Mouse (Mus musculus) layer of hippocampus, adult 2 months (tissue): ENCODE measurements around the gene Nudcd2. TPM values are rescaled to one million over a fixed set of nuclear protein-coding genes. Genes with fewer than 3 reads are reported as not detected.

ENCODE experiments used
- DNase-seq, 2 experiments: peaks; one replicate each; pipeline ENCODE4 v3.0.0; 2022; ENCODE audit warnings: low spot score in 2 of 2
- H3K27ac ChIP-seq: fragments of 200-600 bp; 2 replicates; pipeline ENCODE4 v1.8.1; 2022
- H3K4me3 ChIP-seq: fragments of 200-600 bp; 2 replicates; pipeline ENCODE4 v1.8.1; 2022; ENCODE audit warnings: mild to moderate bottlenecking
- CTCF ChIP-seq: fragments of 200-600 bp; conservative IDR thresholded peaks from 2 replicates; pipeline ENCODE4 v1.8.1; 2022; ENCODE audit warnings: antibody characterized with exemption, mild to moderate bottlenecking, moderate library complexity
- total RNA-seq, 2 experiments: library from RNA; stranded (reverse); gene quantifications; 2 replicates each; pipeline ENCODE4 v1.2.3; 2021

Gene Nudcd2
- total RNA-seq, 2 experiments from 2014 or later = 16.1 to 25.0 TPM

DNA sequence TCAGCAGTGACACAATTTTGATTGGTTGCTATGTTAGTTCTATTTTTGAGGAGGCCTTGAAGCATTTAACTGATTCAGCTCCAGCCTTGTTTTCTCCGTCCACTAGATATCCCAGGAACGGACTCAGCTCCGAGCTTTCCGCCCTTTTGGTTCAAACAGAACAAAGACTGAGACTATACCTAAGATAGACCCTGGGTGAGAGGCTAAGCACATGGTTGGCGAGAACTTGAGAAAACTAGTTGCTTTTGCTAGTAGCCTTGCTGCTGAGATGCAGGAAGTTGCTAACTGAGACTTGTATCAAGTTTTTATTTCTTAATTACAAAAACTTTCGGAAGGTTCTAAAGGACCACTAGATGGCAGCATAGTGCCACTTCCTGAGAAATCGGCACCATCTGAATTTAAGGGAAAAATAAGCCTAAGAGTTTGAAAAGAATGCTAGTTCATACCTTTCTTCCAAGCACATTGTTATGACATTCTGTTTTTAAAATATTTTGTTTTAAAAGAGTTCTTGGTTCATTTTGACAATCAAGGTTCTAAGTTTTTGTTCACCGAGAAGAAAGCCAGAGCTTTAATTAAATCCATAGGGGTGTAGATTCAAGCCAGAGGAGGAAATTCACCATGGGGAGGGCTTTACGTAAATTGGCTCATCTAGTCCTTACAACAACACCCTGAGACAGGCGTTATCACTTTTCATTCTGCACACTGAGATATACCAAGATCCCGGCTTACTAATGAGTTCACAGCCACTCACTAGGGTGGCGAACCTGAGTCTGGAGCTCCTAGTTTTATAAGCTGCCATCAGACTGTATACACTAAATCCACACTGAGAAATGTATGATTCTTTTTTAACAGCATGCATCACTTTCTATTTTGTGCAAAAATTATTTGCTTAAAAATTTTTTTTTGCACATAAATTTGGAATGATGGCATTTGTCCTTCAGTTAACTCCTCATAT is 42.1 kb downstream of the Nudcd2 start:
- TF ChIP-seq CTCF = peak; percentile 90
- no peak for DNase-seq
- no peak overlapping the region for H3K27ac ChIP-seq
- H3K4me3 ChIP-seq = no peak overlapping the region; the same call in 1 of the 2 replicates

DNA sequence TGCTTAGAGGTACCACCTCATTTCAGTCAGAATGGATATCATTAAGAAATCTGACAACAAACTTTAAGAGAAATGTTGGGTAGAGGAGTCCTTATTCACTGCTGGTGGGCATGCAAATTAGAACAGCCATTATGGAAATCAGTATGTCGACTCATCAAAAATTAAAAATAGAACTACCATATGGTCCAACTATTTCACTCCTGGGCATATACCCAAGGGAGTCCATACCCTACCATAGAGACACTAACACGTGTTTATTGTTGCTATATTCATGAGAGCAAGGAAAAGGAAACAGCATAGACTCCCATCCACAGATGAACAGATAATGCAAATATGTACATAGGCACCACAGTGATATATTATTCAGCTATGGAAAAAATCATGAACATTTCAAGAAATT is 48.4 kb downstream of the Nudcd2 start:
- no peak for DNase-seq

DNA sequence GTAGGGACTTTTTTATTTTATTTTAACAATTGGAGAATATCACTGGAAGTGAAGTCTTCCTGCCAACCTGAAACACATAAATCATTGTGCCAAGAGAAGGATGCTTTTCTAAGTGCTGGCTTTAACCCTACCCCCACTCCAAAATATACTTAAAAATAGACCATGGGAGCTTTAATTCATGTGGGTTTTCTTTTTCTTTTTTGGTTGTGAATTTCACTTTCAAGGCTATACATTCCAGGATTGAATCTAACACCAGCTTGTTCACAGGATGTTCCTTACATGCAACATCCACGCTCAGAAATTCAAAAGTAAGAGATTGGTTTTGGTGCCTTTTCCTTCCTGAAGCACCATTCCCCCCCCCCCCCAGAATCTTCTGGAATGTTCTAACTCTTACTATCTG is 49.9 kb downstream of the Nudcd2 start:
- Histone ChIP-seq H3K27ac (peak overlapping the region; percentile 28; the same call in 1 of the 2 replicates), H3K4me3 (no peak overlapping the region)
- no peak for DNase-seq
- no peak for TF ChIP-seq CTCF

More for the DNA sequence above, 48.4 kb downstream of the Nudcd2 start:
- Histone ChIP-seq H3K27ac (no peak overlapping the region), H3K4me3 (no peak overlapping the region)
- no peak for TF ChIP-seq CTCF

DNA sequence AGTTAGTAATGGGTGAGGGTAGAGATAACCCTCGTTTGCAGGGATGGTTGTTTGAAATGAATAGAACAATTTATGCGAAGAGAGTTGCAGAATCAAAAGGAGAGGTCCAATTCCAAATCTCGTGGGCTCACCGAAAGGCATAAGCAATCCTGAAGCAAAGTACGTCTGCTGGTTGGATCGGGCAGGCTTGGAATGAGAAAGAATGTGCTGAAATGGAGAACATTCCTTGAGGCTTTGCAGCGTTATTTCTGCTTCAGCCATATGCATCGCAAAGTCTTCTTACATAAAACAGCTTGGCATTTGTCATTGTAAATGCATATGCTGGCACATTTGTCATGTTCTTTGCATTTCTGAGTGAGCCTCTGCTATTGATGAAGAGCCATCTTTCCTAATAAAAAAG is 50.9 kb downstream of the Nudcd2 start:
- DNase-seq = peak; percentile 23 to 46
- no peak for TF ChIP-seq CTCF
- Histone ChIP-seq H3K4me3 (no peak overlapping the region), H3K27ac (peak overlapping the region; percentile 84)

DNA sequence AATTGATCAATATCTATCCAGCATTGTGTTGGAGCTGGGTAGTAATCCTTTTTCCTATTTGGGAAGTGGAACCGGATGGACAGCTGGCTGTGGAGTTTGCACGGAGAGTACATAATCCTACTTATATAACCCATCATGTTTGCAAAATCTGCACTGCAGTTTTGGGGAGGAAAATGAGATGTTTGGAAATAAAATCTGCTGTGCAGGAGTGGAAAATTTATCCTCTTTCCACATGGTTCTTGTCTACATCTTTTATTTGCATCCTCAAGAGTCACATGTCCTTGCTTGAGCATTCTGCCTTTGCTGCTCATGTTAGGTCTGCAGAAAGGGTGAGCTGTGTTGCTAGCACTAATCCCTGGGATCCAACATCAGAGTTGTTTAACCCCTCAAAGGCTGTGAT is 53.4 kb downstream of the Nudcd2 start:
- Histone ChIP-seq H3K4me3 (no peak overlapping the region), H3K27ac (peak overlapping the region; percentile 88)
- peak; percentile 44 to 71 for DNase-seq
- no peak for TF ChIP-seq CTCF

Other genes starting within 250 kb of the Nudcd2 start
- 100 to 1,000 TPM; 125 to 128 TPM for gene Mat2b, start 38.5 kb upstream of the Nudcd2 start, total RNA-seq
- under 1 TPM; 0.20 to 0.51 TPM for gene Hmmr, start 245 bp upstream of the Nudcd2 start, total RNA-seq
- gene Ccng1, start 21.6 kb downstream of the Nudcd2 start, total RNA-seq = 10 to 100 TPM; 63.0 to 63.2 TPM